Mouse (Mus musculus) thymus, postnatal 10 days (tissue): Measurements from ENCODE around the gene Il7r.

Experiments used
- DNase-seq, 2 experiments: peaks; one replicate each; pipeline ENCODE4 v3.0.0; 2021; ENCODE audit warnings: low spot score in 2 of 2

Gene Il7r

GRCm38 (mm10) chr15:9472167-9472566 lies 57.8 kb downstream of the Il7r start:
- DNase-seq: peak; percentile 10 to 14

GRCm38 (mm10) chr15:9471053-9471685 lies 58.8 kb downstream of the Il7r start:
- DNase-seq: no peak

GRCm38 (mm10) chr15:9464039-9464438 lies 65.9 kb downstream of the Il7r start:
- DNase-seq: no peak

GRCm38 (mm10) chr15:9463521-9464027 lies 66.4 kb downstream of the Il7r start:
- peak; percentile 4 to 6 for DNase-seq
